Mouse (Mus musculus) embryonic stem cell, embryonic (primary cell): Measurements from ENCODE around the gene Pcmt1.

ENCODE experiments used
- CTCF ChIA-PET, 4 experiments: fragments of 300-600 bp in 2 of 4; fragments of 350-600 bp in 2 of 4; sonication (Branson Sonifier 250); formaldehyde crosslinking; loops; one replicate each; lab custom pipeline; 2022; ENCODE audit warnings: inconsistent platforms in 2 of 4; lab: Charles Lee
- POLR2A ChIA-PET, 4 experiments: fragments of 300-600 bp in 2 of 4; fragments of 350-600 bp in 2 of 4; sonication (Branson Sonifier 250); formaldehyde crosslinking; loops; one replicate each; lab custom pipeline; 2022; ENCODE audit warnings: antibody characterized with exemption in 4 of 4, inconsistent platforms in 1 of 4; lab: Charles Lee

Gene Pcmt1

DNA sequence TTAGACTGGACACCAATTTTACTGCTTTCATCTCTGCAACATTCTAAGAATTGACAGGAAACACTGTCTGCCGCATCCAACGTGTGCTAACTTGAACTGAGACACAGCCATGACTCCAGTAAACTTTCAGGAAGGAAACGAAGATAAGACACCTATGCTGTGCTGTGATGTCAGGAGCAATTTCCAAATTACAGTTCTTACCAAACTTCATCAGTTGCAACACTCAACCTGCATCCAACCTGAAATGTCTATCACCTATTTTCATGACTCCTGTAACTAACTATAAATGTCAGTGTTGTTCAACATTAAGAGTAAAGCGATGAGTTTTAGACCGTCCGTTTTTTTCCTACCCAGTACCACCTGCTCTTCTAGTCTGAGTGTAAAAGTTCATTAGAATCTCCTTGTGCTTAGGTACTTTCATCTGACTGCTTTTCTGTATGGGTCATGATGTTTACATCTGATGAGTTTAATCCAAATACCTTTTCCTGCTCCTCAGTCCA is 16.9 kb downstream of the Pcmt1 start:
- ChIA-PET CTCF (interaction anchor here in 1 of 4 experiments (0.8 to 1.3 kb wide), 2 partner anchors 8 to 63 kb away, joined by 4 to 6 read pairs; no protein-coding TSS in a partner anchor), POLR2A (interaction anchor here in 3 of 4 experiments (0.5 to 5.6 kb wide), 31 partner anchors 8 to 135 kb away, joined by 3 to 39 read pairs (median 5); partner anchors contain the start of genes Katna1 (in 2 of the 3), Lats1 (in 1 of the 3), Lrp11 (in 1 of the 3) and Pcmt1 (in 1 of the 3))

DNA sequence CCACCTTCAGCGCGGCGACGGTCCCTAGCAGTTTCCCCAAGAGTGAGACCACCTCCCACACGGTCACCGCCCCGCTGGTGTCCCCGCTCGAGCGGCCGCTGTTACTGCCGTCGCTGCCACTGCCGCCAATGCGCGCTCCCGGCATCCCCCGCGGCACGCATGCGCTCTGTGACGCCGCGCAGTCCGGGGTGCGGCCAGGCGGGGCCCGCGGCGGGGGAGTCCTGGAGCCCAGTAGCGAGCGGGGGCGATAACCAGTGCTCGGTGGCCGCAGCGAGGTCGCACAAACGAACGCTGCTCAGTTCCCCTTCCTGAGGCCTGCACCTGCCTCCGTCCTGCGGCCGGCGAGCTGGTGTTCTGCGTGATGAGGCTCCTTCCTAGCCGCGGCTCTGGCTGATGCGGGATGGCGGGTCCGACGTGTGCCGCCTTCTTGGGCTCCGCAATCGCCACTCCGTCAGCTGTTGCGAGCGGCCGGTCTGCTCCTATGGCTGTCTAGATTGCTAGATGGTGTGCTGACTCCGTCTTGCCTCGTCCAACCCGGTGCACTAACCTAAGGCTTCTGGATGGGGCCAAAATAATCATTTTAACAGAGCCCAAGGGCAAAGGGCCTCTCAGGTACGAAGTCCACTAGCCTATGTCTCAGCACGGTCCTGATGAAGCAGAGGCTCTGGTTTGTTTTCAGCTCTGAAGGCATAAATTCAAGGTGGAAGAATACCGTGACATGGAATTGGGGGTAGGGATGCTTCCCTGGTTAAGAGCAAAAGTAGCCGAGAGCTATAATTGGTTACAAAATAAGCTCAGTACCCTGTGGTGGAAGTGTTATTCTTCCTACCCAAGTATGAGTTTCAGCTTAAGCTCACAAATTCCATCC is 17.5 kb downstream of the Pcmt1 start:
- ChIA-PET POLR2A (interaction anchor here in 3 of 4 experiments (0.5 to 5.6 kb wide), 46 partner anchors 9 to 551 kb away, joined by 3 to 39 read pairs (median 4); partner anchors contain the start of genes Katna1 (in 2 of the 3), Lats1 (in 2 of the 3), Lrp11 (in 2 of the 3) and Pcmt1 (in 2 of the 3)), CTCF (interaction anchor here in 2 of 4 experiments (0.6 to 1.3 kb wide), 3 partner anchors 9 to 448 kb away, joined by 4 to 6 read pairs (median 4); no protein-coding TSS in a partner anchor)

DNA sequence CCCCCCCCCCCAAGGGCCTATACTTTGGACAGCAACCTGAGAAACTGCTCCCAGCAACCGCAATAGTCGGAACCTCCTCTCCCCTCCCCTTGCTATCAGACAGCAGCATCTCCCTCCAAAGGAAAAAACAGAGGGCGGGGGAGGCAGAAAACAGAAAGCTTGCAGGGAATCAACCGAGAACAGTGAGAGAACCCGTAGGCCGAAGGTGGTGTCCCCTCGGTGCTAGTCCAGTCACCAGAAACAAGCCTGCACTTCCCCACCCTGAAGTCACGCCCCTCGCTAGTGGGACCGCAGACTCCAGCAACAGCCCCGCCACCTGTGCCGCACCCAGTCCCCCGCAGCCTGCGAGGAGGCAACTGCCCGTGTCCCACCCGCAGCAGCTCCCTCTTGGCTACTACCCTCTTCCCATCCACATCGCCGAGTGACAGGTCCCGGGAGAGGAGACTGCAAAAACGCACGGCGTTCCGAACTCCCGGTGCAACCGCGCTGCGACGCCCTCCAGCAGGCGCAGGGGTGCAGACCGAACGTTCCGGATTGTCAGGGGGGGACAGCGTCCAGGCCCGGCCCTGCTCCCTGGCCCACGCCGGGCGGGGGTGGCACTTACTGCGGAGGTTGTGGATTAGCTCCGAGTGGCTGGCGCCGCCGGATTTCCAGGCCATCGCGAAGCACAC is 18.3 kb downstream of the Pcmt1 start:
- CTCF ChIA-PET = interaction anchor here in 3 of 4 experiments (0.6 to 1.3 kb wide), 4 partner anchors 10 to 447 kb away, joined by 3 to 6 read pairs (median 4); no protein-coding TSS in a partner anchor
- POLR2A ChIA-PET = interaction anchor here (0.6 to 5.6 kb wide), 41 partner anchors 9 to 551 kb away, joined by 3 to 39 read pairs (median 4); partner anchors contain the start of genes Katna1 (in 2 of the 4), Lats1 (in 2 of the 4), Pcmt1 (in 2 of the 4) and Lrp11 (in 1 of the 4)

DNA sequence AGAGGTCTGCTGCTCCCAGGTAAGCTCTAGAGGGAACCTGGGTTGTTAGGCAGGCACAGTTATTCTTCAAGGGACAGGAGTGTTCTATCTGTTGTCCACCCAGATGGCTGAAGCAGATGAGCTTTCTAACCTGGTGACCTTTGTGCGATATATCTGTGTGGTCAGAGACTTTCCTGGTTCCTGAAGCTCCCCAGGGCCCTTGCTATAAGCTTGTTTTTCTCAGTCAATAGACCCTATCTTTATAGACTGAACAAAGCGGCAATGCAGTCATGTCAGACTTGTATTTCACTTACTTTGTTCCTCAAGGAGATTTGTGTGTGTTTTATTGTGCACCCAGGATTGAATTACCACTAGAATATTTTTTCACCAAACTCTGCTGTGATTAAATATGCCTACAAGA is 29.9 kb downstream of the Pcmt1 start:
- ChIA-PET CTCF (interaction anchor here in 2 of 4 experiments (0.5 to 0.8 kb wide), 2 partner anchors 18 to 21 kb away, joined by 3 to 4 read pairs; no protein-coding TSS in a partner anchor), POLR2A (interaction anchor here (0.6 to 6.0 kb wide), 12 partner anchors 9 to 583 kb away, joined by 3 to 39 read pairs (median 4); partner anchors contain the start of genes Lats1 (in 1 of the 4), Nup43 (in 1 of the 4) and Pcmt1 (in 1 of the 4))

DNA sequence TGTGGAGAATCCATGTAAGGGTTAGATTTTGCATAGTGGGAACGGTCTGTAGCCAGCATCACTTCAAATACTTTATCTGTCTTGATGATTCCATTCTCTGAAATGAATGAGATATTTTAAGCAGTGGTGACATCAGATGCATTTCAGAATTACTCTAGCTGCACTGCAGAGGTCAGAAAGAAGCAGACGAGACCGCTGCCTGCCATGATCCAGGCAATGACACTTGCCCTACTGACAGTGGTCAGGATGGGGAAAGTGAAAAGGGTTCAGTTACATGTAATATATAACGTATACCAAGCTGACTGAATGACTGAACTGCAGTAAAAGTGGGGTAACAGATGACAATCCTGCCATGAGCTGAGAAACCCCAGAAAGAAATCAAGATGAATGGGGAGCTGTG is 31.9 kb downstream of the Pcmt1 start:
- CTCF ChIA-PET = no interaction called here
- POLR2A ChIA-PET = interaction anchor here in 3 of 4 experiments (0.8 to 6.0 kb wide), 8 partner anchors 8 to 60 kb away, joined by 3 to 39 read pairs (median 4); no protein-coding TSS in a partner anchor

DNA sequence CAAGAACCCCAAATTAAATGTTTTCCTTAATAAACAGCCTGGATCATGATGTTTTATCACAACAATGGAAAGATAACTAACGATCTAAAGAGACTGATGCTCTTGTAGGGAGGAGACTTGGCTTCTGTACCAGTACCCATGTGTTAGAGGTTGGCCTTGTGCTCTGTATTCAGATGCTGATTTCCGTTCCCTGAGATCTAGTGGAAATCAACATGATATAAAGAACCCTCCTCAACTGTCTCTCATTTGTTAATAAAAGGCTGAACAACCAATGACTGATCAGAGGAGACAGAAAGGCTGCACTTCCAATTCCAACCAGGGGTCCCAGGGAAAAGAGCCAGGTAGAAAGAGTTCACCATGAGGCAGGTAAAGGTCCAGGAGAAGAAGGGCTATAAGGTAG is 35.0 kb downstream of the Pcmt1 start:
- ChIA-PET CTCF (interaction anchor here in 1 of 4 experiments (0.6 kb wide), 1 partner anchor 28 kb away, joined by 5 read pairs; no protein-coding TSS in a partner anchor), POLR2A (interaction anchor here in 2 of 4 experiments (1.1 to 2.0 kb wide), 6 partner anchors 12 to 80 kb away, joined by 3 to 9 read pairs (median 6); partner anchors contain the start of genes Katna1 (in 1 of the 2), Lats1 (in 1 of the 2) and Pcmt1 (in 1 of the 2))

DNA sequence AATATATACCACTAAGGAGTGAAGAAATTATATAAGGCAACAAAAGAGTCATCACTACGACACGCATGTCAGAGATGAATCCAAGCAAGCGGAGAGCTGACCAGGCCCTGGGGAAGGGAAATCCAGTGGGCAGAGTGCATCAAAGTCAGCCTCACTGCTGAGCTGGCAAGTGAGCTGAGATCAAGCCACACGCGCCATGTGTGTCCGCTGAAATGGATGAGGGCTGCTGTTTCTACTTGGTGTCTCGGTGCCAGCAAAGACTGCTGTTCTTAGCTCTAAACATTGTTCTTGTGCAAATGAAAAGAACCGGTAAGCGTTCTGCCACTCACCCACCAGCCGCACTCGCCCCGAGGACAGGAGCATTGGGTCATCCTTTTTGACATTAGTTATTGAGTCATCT is 40.6 kb downstream of the Pcmt1 start:
- ChIA-PET CTCF (no interaction called here), POLR2A (interaction anchor here in 2 of 4 experiments (1.2 to 1.6 kb wide), 3 partner anchors 9 to 28 kb away, joined by 3 to 7 read pairs (median 5); no protein-coding TSS in a partner anchor)

DNA sequence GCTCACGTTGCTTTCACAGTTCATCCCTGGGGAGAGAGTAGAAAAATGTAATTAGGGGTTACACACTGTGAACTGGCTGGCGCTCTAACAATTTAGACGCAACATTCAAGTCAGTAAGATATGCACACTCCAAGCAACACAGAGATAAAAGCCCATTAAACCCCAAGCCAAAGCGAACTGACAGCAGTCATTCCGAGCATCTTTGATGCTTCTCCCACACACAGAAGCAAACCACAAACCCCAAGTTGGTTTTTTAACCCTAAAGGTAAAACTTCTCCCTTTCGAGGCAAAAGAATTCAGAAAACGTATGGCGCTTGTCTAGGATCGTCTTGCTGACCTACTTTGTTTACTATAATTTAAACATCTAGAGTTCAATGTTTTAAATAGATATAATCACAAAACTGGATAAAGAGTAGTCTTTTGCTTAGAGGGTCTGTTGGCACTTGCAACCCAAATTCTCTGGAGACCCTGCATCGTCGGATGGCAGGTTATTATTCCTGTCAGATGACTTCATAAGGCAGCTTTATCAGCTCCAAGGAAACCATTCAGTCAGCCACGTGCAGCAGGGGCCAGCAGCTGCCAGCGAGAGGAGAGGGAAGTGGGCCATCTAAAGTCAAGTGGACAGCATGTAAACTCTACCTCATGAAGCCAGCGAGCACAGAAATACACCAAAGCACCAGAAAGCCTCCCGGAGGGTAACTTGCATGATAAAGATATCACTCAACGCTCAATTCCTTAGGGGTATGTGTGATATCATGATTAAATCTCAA is 49.8 kb downstream of the Pcmt1 start:
- ChIA-PET CTCF (no interaction called here), POLR2A (interaction anchor here in 2 of 4 experiments (1.2 to 1.4 kb wide), 3 partner anchors 13 to 23 kb away, joined by 3 to 4 read pairs (median 3); no protein-coding TSS in a partner anchor)

DNA sequence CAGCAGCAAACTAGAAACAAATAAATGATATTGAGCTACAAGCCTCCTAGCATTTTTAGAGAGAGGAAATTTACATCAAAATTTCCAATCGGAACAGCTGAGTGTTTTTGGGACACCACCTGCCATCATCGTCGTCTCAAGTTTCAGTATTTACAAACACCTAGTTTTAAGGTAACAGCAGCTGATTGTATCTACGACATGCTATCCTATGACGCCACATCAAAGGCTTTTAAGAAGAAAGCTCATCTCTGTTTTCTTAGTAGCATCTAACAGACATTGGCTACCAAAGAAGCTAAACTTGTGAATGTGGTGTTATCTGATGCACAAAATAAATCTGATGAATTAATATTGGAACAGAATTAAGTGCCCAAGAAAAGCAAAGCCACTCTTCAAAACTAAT is 50.6 kb downstream of the Pcmt1 start:
- POLR2A ChIA-PET = interaction anchor here in 2 of 4 experiments (1.0 to 1.5 kb wide), 6 partner anchors 9 to 24 kb away, joined by 3 to 6 read pairs (median 3); no protein-coding TSS in a partner anchor
- CTCF ChIA-PET = interaction anchor here in 1 of 4 experiments (0.6 kb wide), 1 partner anchor 20 kb away, joined by 9 read pairs; no protein-coding TSS in a partner anchor

DNA sequence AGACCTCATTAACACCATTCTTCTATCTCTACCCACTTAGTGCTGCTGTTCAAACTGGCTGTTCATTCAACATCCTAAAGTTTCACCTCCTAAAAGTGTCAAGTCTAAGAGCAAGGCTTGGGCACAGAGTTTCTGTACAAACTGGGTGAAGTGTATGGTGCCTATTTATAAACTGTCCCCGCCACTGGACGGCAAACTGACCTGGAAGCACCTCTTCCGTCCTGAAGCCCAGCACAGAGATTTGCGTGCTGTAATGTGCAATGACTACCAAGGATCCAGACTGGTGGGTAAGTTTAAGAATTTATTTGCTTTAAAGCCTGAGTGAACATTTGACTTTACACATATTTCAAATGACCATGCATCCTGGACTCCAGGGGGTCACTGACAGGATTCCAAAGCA is 51.8 kb downstream of the Pcmt1 start:
- POLR2A ChIA-PET = interaction anchor here in 2 of 4 experiments (0.7 to 2.1 kb wide), 8 partner anchors 8 to 729 kb away, joined by 3 to 6 read pairs (median 3); no protein-coding TSS in a partner anchor
- CTCF ChIA-PET = no interaction called here

DNA sequence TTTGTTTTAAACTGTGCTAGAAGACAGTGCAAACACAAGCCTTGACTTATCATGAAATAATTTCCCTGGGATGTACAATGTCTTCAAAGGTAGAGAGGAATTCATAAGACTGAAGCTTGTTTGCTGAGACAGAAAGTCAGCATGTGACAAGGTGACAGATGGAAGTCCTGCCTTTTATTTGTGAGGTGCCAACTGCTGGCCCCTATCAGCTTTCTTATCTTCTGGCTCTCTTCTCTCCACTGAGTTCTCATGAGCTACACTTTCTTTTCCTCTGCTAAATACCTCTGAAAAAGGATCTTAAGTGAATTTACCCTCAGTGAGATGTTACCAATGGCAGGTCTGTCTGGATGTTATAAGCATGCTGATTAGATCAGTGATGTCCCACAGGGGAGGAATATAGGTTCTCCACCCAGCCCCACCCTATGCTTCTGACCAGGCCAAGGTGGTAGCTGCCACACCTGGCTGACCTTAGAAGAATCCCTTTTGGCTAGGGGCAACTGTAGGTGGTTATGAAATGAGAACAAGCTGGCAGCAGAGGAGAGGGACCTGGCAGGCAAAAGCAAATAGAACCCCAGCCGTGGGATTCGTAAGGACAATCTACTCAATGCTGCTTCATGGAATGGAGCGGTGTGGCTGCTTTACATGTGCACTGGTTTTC is 56.9 kb downstream of the Pcmt1 start:
- ChIA-PET POLR2A (interaction anchor here in 3 of 4 experiments (1.1 to 3.8 kb wide), 6 partner anchors 10 to 49 kb away, joined by 3 to 17 read pairs (median 6); no protein-coding TSS in a partner anchor), CTCF (no interaction called here)

DNA sequence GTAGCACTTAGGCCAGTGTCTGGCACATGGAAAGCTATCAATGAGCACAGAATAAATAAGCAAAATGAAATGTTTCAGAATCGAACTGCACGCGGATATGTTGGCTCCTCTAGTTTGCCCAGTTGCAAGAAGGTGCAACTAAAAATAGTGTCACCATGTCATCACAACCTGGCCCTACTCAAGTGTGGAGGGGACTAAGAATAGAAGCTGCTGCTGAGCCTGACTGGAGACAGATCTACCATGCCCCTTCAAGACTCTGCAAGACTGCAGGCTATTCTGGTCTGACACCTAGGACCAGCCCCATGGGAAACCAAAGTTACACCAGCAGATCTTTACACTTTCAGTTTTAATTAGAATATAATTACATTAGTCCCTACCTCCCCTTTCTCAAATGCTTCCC is 58.6 kb downstream of the Pcmt1 start:
- ChIA-PET POLR2A (interaction anchor here in 1 of 4 experiments (0.6 to 3.8 kb wide), 3 partner anchors 8 to 11 kb away, joined by 3 to 17 read pairs (median 8); no protein-coding TSS in a partner anchor), CTCF (no interaction called here)

DNA sequence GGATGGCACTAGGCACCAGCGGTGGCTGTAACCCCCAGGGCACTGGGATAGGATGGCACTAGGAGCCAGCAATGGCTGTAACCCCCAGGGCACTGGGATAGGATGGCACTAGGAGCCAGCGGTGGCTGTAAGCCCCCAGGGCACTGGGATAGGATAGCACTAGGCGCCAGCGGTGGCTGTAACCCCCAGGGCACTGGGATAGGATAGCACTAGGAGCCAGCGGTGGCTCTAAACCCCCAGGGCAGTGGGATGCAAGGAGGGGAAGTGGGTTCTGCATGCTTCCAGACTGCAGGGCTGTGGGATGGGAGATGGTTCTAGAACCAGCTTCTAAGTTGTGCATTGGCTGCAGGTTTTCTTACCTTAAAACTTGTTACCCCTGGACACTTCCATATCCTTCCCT is 60.2 kb downstream of the Pcmt1 start:
- POLR2A ChIA-PET = interaction anchor here in 3 of 4 experiments (0.6 to 1.7 kb wide), 10 partner anchors 9 to 1265 kb away, joined by 3 to 18 read pairs (median 3); partner anchors contain the start of gene Sash1 (in 1 of the 3)
- CTCF ChIA-PET = interaction anchor here in 2 of 4 experiments (0.7 to 1.0 kb wide), 2 partner anchors 38 to 51 kb away, joined by 3 to 4 read pairs; no protein-coding TSS in a partner anchor

DNA sequence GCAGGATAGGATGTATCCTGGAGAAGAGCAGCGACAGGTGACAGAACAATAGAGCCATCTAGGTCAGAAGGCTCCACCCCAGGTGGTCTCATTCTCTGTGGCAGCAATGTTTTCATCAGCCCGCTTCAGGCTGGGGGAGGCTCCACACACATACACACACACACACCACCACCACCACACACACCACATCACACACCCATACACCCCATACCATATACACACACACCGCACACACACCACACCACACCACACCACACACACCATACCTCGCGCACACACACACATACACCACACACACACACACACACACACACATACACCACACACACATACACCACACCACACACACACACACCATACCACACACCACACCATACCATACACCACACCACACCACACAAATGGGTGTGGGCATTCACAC is 61.1 kb downstream of the Pcmt1 start:
- ChIA-PET CTCF (interaction anchor here in 1 of 4 experiments (1.4 kb wide), 1 partner anchor 53 kb away, joined by 3 read pairs; no protein-coding TSS in a partner anchor), POLR2A (interaction anchor here in 3 of 4 experiments (0.7 to 1.7 kb wide), 9 partner anchors 8 to 1266 kb away, joined by 3 to 18 read pairs (median 3); partner anchors contain the start of gene Sash1 (in 1 of the 3))

DNA sequence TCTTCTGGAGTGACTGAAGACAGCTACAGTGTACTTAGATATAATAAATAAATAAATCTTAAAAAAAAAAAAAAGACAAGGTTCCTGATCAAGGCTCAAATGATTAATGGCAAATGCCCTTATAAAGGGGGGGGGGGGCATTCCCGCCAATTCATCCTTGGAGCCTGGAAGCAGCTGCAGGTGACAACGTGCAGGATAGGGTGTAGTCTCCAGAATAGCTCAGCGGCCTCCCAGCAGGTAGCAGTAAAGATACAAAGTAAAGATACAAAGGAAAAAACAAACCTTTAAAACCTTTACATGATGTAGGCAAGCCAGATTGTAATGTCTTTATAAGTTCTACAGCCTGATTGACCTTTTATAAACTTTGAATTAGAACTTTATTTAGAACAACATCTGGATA is 63.4 kb downstream of the Pcmt1 start:
- ChIA-PET POLR2A (interaction anchor here (0.6 to 9.1 kb wide), 27 partner anchors 9 to 1770 kb away, joined by 3 to 71 read pairs (median 4); partner anchors contain the start of genes Cnksr3 (in 1 of the 4), Katna1 (in 1 of the 4) and Ulbp1 (in 1 of the 4)), CTCF (interaction anchor here in 3 of 4 experiments (0.6 to 1.2 kb wide), 10 partner anchors 26 to 1812 kb away, joined by 3 to 16 read pairs (median 4); partner anchors contain the start of genes Fbxo5 (in 1 of the 3), Lats1 (in 1 of the 3) and Pcmt1 (in 1 of the 3))
